Mouse (Mus musculus): ENCODE measurements around the gene Nr1d1. TPM values are rescaled to one million over a fixed set of nuclear protein-coding genes. Genes with fewer than 3 reads are reported as not detected.
"Not testable (repeated sequence)": the region's sequence is repeated elsewhere in the genome, so short reads cannot be mapped to it uniquely, and the experiment has no call there.

Nr1d1 gene
- polyA plus RNA-seq, 1 experiment = 4.1 TPM

- DNase-seq (ENCODE audit: low read depth) = peak; percentile 86
- TF ChIP-seq CTCF (IDR thresholded peaks at IDR 0.05; ENCODE audit: borderline replicate concordance, extremely low read depth, insufficient read depth, insufficient read length) (no peak), POLR2A (IDR thresholded peaks at IDR 0.05; ENCODE audit: borderline replicate concordance, extremely low read depth, insufficient read depth, insufficient read length, poor library complexity, severe bottlenecking) (peak; percentile 29; the same call in 1 of the 2 replicates)
Observed at GRCm38 (mm10) chr11:98740393-98741050, 34.6 kb downstream of the Nr1d1 start, which contains the start of gene Thra. Gene Thra (plus strand): TSS chr11:98740638.

GRCm38 (mm10) chr11:98740026-98740392 lies 35.1 kb downstream of the Nr1d1 start:
- DNase-seq (ENCODE audit: low read depth) = peak; percentile 86
- TF ChIP-seq POLR2A (IDR thresholded peaks at IDR 0.05; ENCODE audit: borderline replicate concordance, extremely low read depth, insufficient read depth, insufficient read length, poor library complexity, severe bottlenecking) (no peak), CTCF (IDR thresholded peaks at IDR 0.05; ENCODE audit: borderline replicate concordance, extremely low read depth, insufficient read depth, insufficient read length) (no peak)

GRCm38 (mm10) chr11:98738925-98739324 lies 36.2 kb downstream of the Nr1d1 start:
- no peak for DNase-seq (ENCODE audit: low read depth)
- TF ChIP-seq CTCF (IDR thresholded peaks at IDR 0.05; ENCODE audit: borderline replicate concordance, extremely low read depth, insufficient read depth, insufficient read length) (no peak), POLR2A (IDR thresholded peaks at IDR 0.05; ENCODE audit: borderline replicate concordance, extremely low read depth, insufficient read depth, insufficient read length, poor library complexity, severe bottlenecking) (no peak)

GRCm38 (mm10) chr11:98738428-98738911 lies 36.7 kb downstream of the Nr1d1 start:
- peak; percentile 89 for DNase-seq (ENCODE audit: low read depth)

GRCm38 (mm10) chr11:98737220-98737619 lies 37.9 kb downstream of the Nr1d1 start:
- not testable (repeated sequence) for DNase-seq (ENCODE audit: low read depth)

More at GRCm38 (mm10) chr11:98738428-98738911, 36.7 kb downstream of the Nr1d1 start:
- TF ChIP-seq CTCF (IDR thresholded peaks at IDR 0.05; ENCODE audit: borderline replicate concordance, extremely low read depth, insufficient read depth, insufficient read length) = no peak
- TF ChIP-seq POLR2A (IDR thresholded peaks at IDR 0.05; ENCODE audit: borderline replicate concordance, extremely low read depth, insufficient read depth, insufficient read length, poor library complexity, severe bottlenecking) = no peak

GRCm38 (mm10) chr11:98736176-98736575 lies 39.0 kb downstream of the Nr1d1 start:
- DNase-seq (ENCODE audit: low read depth) = no peak
- no peak for TF ChIP-seq CTCF (IDR thresholded peaks at IDR 0.05; ENCODE audit: borderline replicate concordance, extremely low read depth, insufficient read depth, insufficient read length)
- TF ChIP-seq POLR2A (IDR thresholded peaks at IDR 0.05; ENCODE audit: borderline replicate concordance, extremely low read depth, insufficient read depth, insufficient read length, poor library complexity, severe bottlenecking) = no peak

- peak; percentile 27 for DNase-seq (ENCODE audit: low read depth)
Observed at GRCm38 (mm10) chr11:98735111-98735510, 40.0 kb downstream of the Nr1d1 start.

GRCm38 (mm10) chr11:98734020-98734419 lies 41.1 kb downstream of the Nr1d1 start:
- no peak for DNase-seq (ENCODE audit: low read depth)
- TF ChIP-seq POLR2A (IDR thresholded peaks at IDR 0.05; ENCODE audit: borderline replicate concordance, extremely low read depth, insufficient read depth, insufficient read length, poor library complexity, severe bottlenecking) (no peak), CTCF (IDR thresholded peaks at IDR 0.05; ENCODE audit: borderline replicate concordance, extremely low read depth, insufficient read depth, insufficient read length) (peak; percentile 7; the same call in 1 of the 2 replicates)

More at GRCm38 (mm10) chr11:98735111-98735510, 40.0 kb downstream of the Nr1d1 start:
- TF ChIP-seq POLR2A (IDR thresholded peaks at IDR 0.05; ENCODE audit: borderline replicate concordance, extremely low read depth, insufficient read depth, insufficient read length, poor library complexity, severe bottlenecking) (no peak), CTCF (IDR thresholded peaks at IDR 0.05; ENCODE audit: borderline replicate concordance, extremely low read depth, insufficient read depth, insufficient read length) (no peak)

GRCm38 (mm10) chr11:98731134-98731533 lies 44.0 kb downstream of the Nr1d1 start:
- peak; percentile 87 for DNase-seq (ENCODE audit: low read depth)
- TF ChIP-seq CTCF (IDR thresholded peaks at IDR 0.05; ENCODE audit: borderline replicate concordance, extremely low read depth, insufficient read depth, insufficient read length) (no peak), POLR2A (IDR thresholded peaks at IDR 0.05; ENCODE audit: borderline replicate concordance, extremely low read depth, insufficient read depth, insufficient read length, poor library complexity, severe bottlenecking) (no peak)

- no peak for DNase-seq (ENCODE audit: low read depth)
- no peak for TF ChIP-seq CTCF (IDR thresholded peaks at IDR 0.05; ENCODE audit: borderline replicate concordance, extremely low read depth, insufficient read depth, insufficient read length)
- TF ChIP-seq POLR2A (IDR thresholded peaks at IDR 0.05; ENCODE audit: borderline replicate concordance, extremely low read depth, insufficient read depth, insufficient read length, poor library complexity, severe bottlenecking) = no peak
Observed at GRCm38 (mm10) chr11:98730727-98731126, 44.4 kb downstream of the Nr1d1 start.

- peak; percentile 30; the same call in 1 of the 2 replicates for TF ChIP-seq POLR2A (IDR thresholded peaks at IDR 0.05; ENCODE audit: borderline replicate concordance, extremely low read depth, insufficient read depth, insufficient read length, poor library complexity, severe bottlenecking)
- TF ChIP-seq CTCF (IDR thresholded peaks at IDR 0.05; ENCODE audit: borderline replicate concordance, extremely low read depth, insufficient read depth, insufficient read length) = no peak
- DNase-seq (ENCODE audit: low read depth) = peak; percentile 98
Observed at GRCm38 (mm10) chr11:98729119-98729588, 46.0 kb downstream of the Nr1d1 start, which contains the start of gene Med24. Gene Med24 (minus strand): TSS chr11:98729435.
